20 mouse cellular contexts compared by ENCODE assay signal in the genomic region with DNA sequence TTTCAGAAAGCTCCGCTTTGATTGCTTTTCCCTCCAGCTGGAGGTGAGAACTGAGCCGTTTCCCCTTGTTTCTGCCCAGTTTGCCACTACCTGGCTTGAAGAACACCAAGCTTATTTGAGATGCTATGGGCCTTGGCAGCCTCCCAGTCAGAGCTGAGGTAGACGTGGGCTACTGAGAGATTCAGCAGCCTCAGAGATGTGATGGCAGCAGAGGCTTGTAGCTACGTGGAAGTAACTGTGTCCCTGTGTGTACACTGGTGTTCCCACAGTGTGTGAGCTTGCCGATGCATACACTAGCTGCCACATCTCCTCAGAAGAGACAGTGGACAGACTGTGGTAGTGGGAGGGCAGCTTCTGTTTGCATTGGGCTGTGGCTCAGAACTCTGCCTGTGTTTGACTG. TPM values are rescaled to one million over a fixed set of nuclear protein-coding genes. Genes with fewer than 3 reads are reported as not detected.
DNase-seq lines count a peak whose midpoint lies in the region; ATAC-seq lines count a peak whose summit lies in the region.
"Had no signal": no experiment of that assay in that cellular context is flagged by ENCODE, and none has a peak within 500 bp of the region (broad histone marks: within the 10 kb centered on the region; RNA-seq: fewer than 3 reads in every experiment).

No protein-coding gene starts in this region.

- peak overlapping the region; percentile 28 for H3K4me3 ChIP-seq in megakaryocyte, embryonic 14.5 days (replicated peaks)
- H3K4me3 ChIP-seq: embryonic facial prominence, embryonic 10.5 days; embryonic facial prominence, embryonic 12.5 days; forebrain, embryonic 13.5 days; forebrain, embryonic 15.5 days had no signal

- ATAC-seq in megakaryocyte, adult 5-6 weeks (ENCODE audit: poor library complexity, severe bottlenecking): no peak
- ATAC-seq: forebrain, embryonic 13.5 days; forebrain, embryonic 15.5 days; forebrain, postnatal 0 days had no signal

- no peaks in the 10 kb centered on the region for H3K4me1 ChIP-seq in megakaryocyte, embryonic 14.5 days
- H3K4me1 ChIP-seq: embryonic facial prominence, embryonic 10.5 days; embryonic facial prominence, embryonic 12.5 days; forebrain, embryonic 15.5 days had no signal

- H3K9me3 ChIP-seq in megakaryocyte, embryonic 14.5 days: no peaks in the 10 kb centered on the region
- H3K9me3 ChIP-seq: embryonic facial prominence, embryonic 10.5 days; embryonic facial prominence, embryonic 12.5 days; forebrain, embryonic 13.5 days; forebrain, embryonic 15.5 days had no signal

- H3K36me3 ChIP-seq in megakaryocyte, embryonic 14.5 days (replicated peaks; ENCODE audit: low read length): peaks cover 70% of the 10 kb centered on the region
- H3K36me3 ChIP-seq: forebrain, embryonic 15.5 days had no signal

- DNase-seq in brain, adult 2 months (ENCODE audit: low read depth, low spot score): peak; percentile 79
- DNase-seq in telencephalon, adult 2 months (ENCODE audit: low read depth, low spot score): peak; percentile 58
- no peak for DNase-seq in heart, adult 18-20 months
- DNase-seq: adrenal gland, adult 2 months; adrenal gland, postnatal 10 days; adrenal gland, postnatal 25 days; cerebellum, adult 11-12 months; cerebellum, adult 2 months; cerebellum, adult 9-10 months; cerebellum, postnatal 10 days; cerebellum, postnatal 25 days; forebrain, postnatal 0 days had no signal

- no peaks in the 10 kb centered on the region for H3K27me3 ChIP-seq in megakaryocyte, embryonic 14.5 days (replicated peaks)
- H3K27me3 ChIP-seq: embryonic facial prominence, embryonic 12.5 days; forebrain, embryonic 13.5 days; forebrain, embryonic 15.5 days had no signal

RNA-seq across cellular contexts. Expression of a gene that starts 15.4 kb away (rescaled TPM):
- not detected in 2 replicates for polyA plus RNA-seq in megakaryocyte, embryonic 14.5 days (2012; ENCODE audit: insufficient read depth, low replicate concordance)
- total RNA-seq in megakaryocyte, adult 5-6 weeks (2015): 0.18 TPM in 1 of 2 replicates, not detected in the other
- not detected in 2 replicates for total RNA-seq in megakaryocyte, adult 5-6 weeks (2017)
- total RNA-seq in heart, adult 18-20 months (2021): not detected
- total RNA-seq: adrenal gland, postnatal 10 days; forebrain, postnatal 0 days had no signal
- polyA plus RNA-seq: cerebellum, adult 2 months; embryonic facial prominence, embryonic 14.5 days; forebrain, embryonic 11.5 days; forebrain, embryonic 13.5 days; forebrain, postnatal 0 days had no signal

RNA-seq across cellular contexts. Expression of a gene that starts 19.5 kb away (rescaled TPM):
- polyA plus RNA-seq in megakaryocyte, embryonic 14.5 days (2012; ENCODE audit: insufficient read depth, low replicate concordance): 5.0 and 27.4 TPM in 2 replicates
- total RNA-seq in megakaryocyte, adult 5-6 weeks (2015): 364 and 398 TPM in 2 replicates
- total RNA-seq in megakaryocyte, adult 5-6 weeks (2017): 185 and 211 TPM in 2 replicates
- 10 to 100 TPM; 77.1 to 77.6 TPM for total RNA-seq in heart, adult 18-20 months (2021)

RNA-seq across cellular contexts. Expression of a gene that starts 38.7 kb away (rescaled TPM):
- 2.8 and 7.5 TPM in 2 replicates for polyA plus RNA-seq in megakaryocyte, embryonic 14.5 days (2012; ENCODE audit: insufficient read depth, low replicate concordance)
- total RNA-seq in megakaryocyte, adult 5-6 weeks (2015): 38.3 and 39.8 TPM in 2 replicates
- 24.1 and 28.0 TPM in 2 replicates for total RNA-seq in megakaryocyte, adult 5-6 weeks (2017)
- total RNA-seq in heart, adult 18-20 months (2021): 10 to 100 TPM in 1 of 2 experiments, 1 to 10 TPM in 1; 9.3 to 11.1 TPM

RNA-seq across cellular contexts. Expression of a gene that starts 53.2 kb away (rescaled TPM):
- 31.8 and 48.4 TPM in 2 replicates for polyA plus RNA-seq in megakaryocyte, embryonic 14.5 days (2012; ENCODE audit: insufficient read depth, low replicate concordance)
- total RNA-seq in megakaryocyte, adult 5-6 weeks (2015): 22.5 and 25.3 TPM in 2 replicates
- total RNA-seq in megakaryocyte, adult 5-6 weeks (2017): 63.1 and 83.2 TPM in 2 replicates
- 10 to 100 TPM; 14.2 to 17.8 TPM for total RNA-seq in heart, adult 18-20 months (2021)

RNA-seq across cellular contexts. Expression of a gene that starts 53.6 kb away (rescaled TPM):
- 0.08 and 6.4 TPM in 2 replicates for polyA plus RNA-seq in megakaryocyte, embryonic 14.5 days (2012; ENCODE audit: insufficient read depth, low replicate concordance)
- total RNA-seq in megakaryocyte, adult 5-6 weeks (2015): 8.7 and 10.7 TPM in 2 replicates
- total RNA-seq in megakaryocyte, adult 5-6 weeks (2017): 14.4 and 16.2 TPM in 2 replicates
- total RNA-seq in heart, adult 18-20 months (2021): under 1 TPM; 0.10 to 0.33 TPM

Comparison
In these comparisons a context has a peak if more than half of its experiments do, and no peak if none do; other contexts are left out.
1. DNase-seq: peak in brain, adult 2 months (single experiment) and telencephalon, adult 2 months (single experiment); none in heart, adult 18-20 months (0 of 2).